Mouse (Mus musculus): ENCODE data around the gene Cnpy1. TPM values are rescaled to one million over a fixed set of nuclear protein-coding genes. Genes with fewer than 3 reads are reported as not detected.

Gene Cnpy1
- polyA plus RNA-seq, 1 experiment from 2014 or later, result not detected

- H3K4me2 ChIP-seq, result no peak overlapping the region
- H3K36me3 ChIP-seq (ENCODE audit: control insufficient read depth, insufficient read depth, low read length), result no peaks in the 10 kb centered on the region
- no peaks in the 10 kb centered on the region for H3K4me1 ChIP-seq (ENCODE audit: control insufficient read depth, insufficient read depth, low read length)
- H3K27ac ChIP-seq (ENCODE audit: low read depth, low read length), result no peak overlapping the region
- ATAC-seq (replicated peaks; ENCODE audit: insufficient number of reproducible peaks, low FRiP score, low TSS enrichment), result no peak
- no peak overlapping the region for H3K9ac ChIP-seq (ENCODE audit: low read depth, low read length)
- H3K4me3 ChIP-seq (ENCODE audit: low read depth, low read length), result no peak overlapping the region
- H3K27me3 ChIP-seq (ENCODE audit: control insufficient read depth, insufficient read depth, low read length), result peaks cover 8% of the 10 kb centered on the region
- 75% methylated on average over 4 of the region's 4 CpGs for WGBS (ENCODE audit: insufficient replicate concordance)
- no peaks in the 10 kb centered on the region for H3K9me3 ChIP-seq (replicated peaks; ENCODE audit: control insufficient read depth, low read length)
Measured at GRCm38 (mm10) chr5:28251211-28251764, 5.7 kb upstream of the Cnpy1 start.

- Histone ChIP-seq H3K27ac (ENCODE audit: low read depth, low read length) (no peak overlapping the region), H3K9ac (ENCODE audit: low read depth, low read length) (no peak overlapping the region), H3K36me3 (ENCODE audit: control insufficient read depth, insufficient read depth, low read length) (no peaks in the 10 kb centered on the region), H3K27me3 (ENCODE audit: control insufficient read depth, insufficient read depth, low read length) (peaks cover 8% of the 10 kb centered on the region), H3K4me2 (no peak overlapping the region), H3K4me3 (ENCODE audit: low read depth, low read length) (no peak overlapping the region), H3K9me3 (replicated peaks; ENCODE audit: control insufficient read depth, low read length) (no peaks in the 10 kb centered on the region), H3K4me1 (ENCODE audit: control insufficient read depth, insufficient read depth, low read length) (no peaks in the 10 kb centered on the region)
- no peak for ATAC-seq (replicated peaks; ENCODE audit: insufficient number of reproducible peaks, low FRiP score, low TSS enrichment)
- WGBS (ENCODE audit: insufficient replicate concordance), result 65% methylated on average over 2 of the region's 2 CpGs
Measured at GRCm38 (mm10) chr5:28250479-28250878, 4.9 kb upstream of the Cnpy1 start.

GRCm38 (mm10) chr5:28245121-28245520, 485 bp downstream of the Cnpy1 start:
- Histone ChIP-seq H3K4me2 (no peak overlapping the region), H3K27me3 (ENCODE audit: control insufficient read depth, insufficient read depth, low read length) (peaks cover 5% of the 10 kb centered on the region; the same call in 1 of the 2 replicates), H3K36me3 (ENCODE audit: control insufficient read depth, insufficient read depth, low read length) (no peaks in the 10 kb centered on the region), H3K4me3 (ENCODE audit: low read depth, low read length) (no peak overlapping the region), H3K27ac (ENCODE audit: low read depth, low read length) (no peak overlapping the region), H3K9me3 (replicated peaks; ENCODE audit: control insufficient read depth, low read length) (no peaks in the 10 kb centered on the region), H3K9ac (ENCODE audit: low read depth, low read length) (no peak overlapping the region), H3K4me1 (ENCODE audit: control insufficient read depth, insufficient read depth, low read length) (no peaks in the 10 kb centered on the region)
- ATAC-seq (replicated peaks; ENCODE audit: insufficient number of reproducible peaks, low FRiP score, low TSS enrichment), result no peak
- 54% methylated on average over 4 of the region's 4 CpGs for WGBS (ENCODE audit: insufficient replicate concordance)

- Histone ChIP-seq H3K4me3 (ENCODE audit: low read depth, low read length) (no peak overlapping the region), H3K4me2 (no peak overlapping the region), H3K9me3 (replicated peaks; ENCODE audit: control insufficient read depth, low read length) (no peaks in the 10 kb centered on the region), H3K36me3 (ENCODE audit: control insufficient read depth, insufficient read depth, low read length) (no peaks in the 10 kb centered on the region), H3K9ac (ENCODE audit: low read depth, low read length) (no peak overlapping the region), H3K27me3 (ENCODE audit: control insufficient read depth, insufficient read depth, low read length) (peaks cover 3% of the 10 kb centered on the region; the same call in 1 of the 2 replicates), H3K27ac (ENCODE audit: low read depth, low read length) (no peak overlapping the region), H3K4me1 (ENCODE audit: control insufficient read depth, insufficient read depth, low read length) (no peaks in the 10 kb centered on the region)
- WGBS (ENCODE audit: insufficient replicate concordance), result 67% methylated on average over 8 of the region's 8 CpGs
- no peak for ATAC-seq (replicated peaks; ENCODE audit: insufficient number of reproducible peaks, low FRiP score, low TSS enrichment)
Measured at GRCm38 (mm10) chr5:28243501-28244177, 2.0 kb downstream of the Cnpy1 start.

GRCm38 (mm10) chr5:28241423-28241822, 4.2 kb downstream of the Cnpy1 start:
- H3K9me3 ChIP-seq (replicated peaks; ENCODE audit: control insufficient read depth, low read length), result no peaks in the 10 kb centered on the region
- no peak overlapping the region for H3K27ac ChIP-seq (ENCODE audit: low read depth, low read length)
- no peak overlapping the region for H3K4me3 ChIP-seq (ENCODE audit: low read depth, low read length)
- H3K27me3 ChIP-seq (ENCODE audit: control insufficient read depth, insufficient read depth, low read length), result peaks cover 6% of the 10 kb centered on the region; the same call in 1 of the 2 replicates
- no peaks in the 10 kb centered on the region for H3K36me3 ChIP-seq (ENCODE audit: control insufficient read depth, insufficient read depth, low read length)
- H3K4me1 ChIP-seq (ENCODE audit: control insufficient read depth, insufficient read depth, low read length), result peaks cover 1% of the 10 kb centered on the region; the same call in 1 of the 2 replicates
- no peak overlapping the region for H3K9ac ChIP-seq (ENCODE audit: low read depth, low read length)
- no peak for ATAC-seq (replicated peaks; ENCODE audit: insufficient number of reproducible peaks, low FRiP score, low TSS enrichment)
- 69% methylated on average over 4 of the region's 4 CpGs for WGBS (ENCODE audit: insufficient replicate concordance)
- H3K4me2 ChIP-seq, result no peak overlapping the region

GRCm38 (mm10) chr5:28239829-28240228, 5.8 kb downstream of the Cnpy1 start:
- Histone ChIP-seq H3K36me3 (ENCODE audit: control insufficient read depth, insufficient read depth, low read length) (no peaks in the 10 kb centered on the region), H3K27me3 (ENCODE audit: control insufficient read depth, insufficient read depth, low read length) (peaks cover 6% of the 10 kb centered on the region; the same call in 1 of the 2 replicates), H3K4me1 (ENCODE audit: control insufficient read depth, insufficient read depth, low read length) (peaks cover 8% of the 10 kb centered on the region), H3K27ac (ENCODE audit: low read depth, low read length) (no peak overlapping the region), H3K9me3 (replicated peaks; ENCODE audit: control insufficient read depth, low read length) (no peaks in the 10 kb centered on the region), H3K4me2 (no peak overlapping the region), H3K4me3 (ENCODE audit: low read depth, low read length) (no peak overlapping the region), H3K9ac (ENCODE audit: low read depth, low read length) (no peak overlapping the region)
- ATAC-seq (replicated peaks; ENCODE audit: insufficient number of reproducible peaks, low FRiP score, low TSS enrichment), result no peak
- WGBS (ENCODE audit: insufficient replicate concordance), result 60% methylated on average over 5 of the region's 5 CpGs

GRCm38 (mm10) chr5:28238876-28239275, 6.7 kb downstream of the Cnpy1 start:
- Histone ChIP-seq H3K4me1 (ENCODE audit: control insufficient read depth, insufficient read depth, low read length) (peaks cover 8% of the 10 kb centered on the region), H3K9ac (ENCODE audit: low read depth, low read length) (no peak overlapping the region), H3K27me3 (ENCODE audit: control insufficient read depth, insufficient read depth, low read length) (peaks cover 6% of the 10 kb centered on the region; the same call in 1 of the 2 replicates), H3K4me3 (ENCODE audit: low read depth, low read length) (no peak overlapping the region), H3K36me3 (ENCODE audit: control insufficient read depth, insufficient read depth, low read length) (no peaks in the 10 kb centered on the region), H3K9me3 (replicated peaks; ENCODE audit: control insufficient read depth, low read length) (no peaks in the 10 kb centered on the region), H3K27ac (ENCODE audit: low read depth, low read length) (no peak overlapping the region), H3K4me2 (no peak overlapping the region)
- 77% methylated on average over 5 of the region's 5 CpGs for WGBS (ENCODE audit: insufficient replicate concordance)
- no peak for ATAC-seq (replicated peaks; ENCODE audit: insufficient number of reproducible peaks, low FRiP score, low TSS enrichment)

- no peak for ATAC-seq (replicated peaks; ENCODE audit: insufficient number of reproducible peaks, low FRiP score, low TSS enrichment)
- Histone ChIP-seq H3K27ac (ENCODE audit: low read depth, low read length) (no peak overlapping the region), H3K36me3 (ENCODE audit: control insufficient read depth, insufficient read depth, low read length) (no peaks in the 10 kb centered on the region), H3K27me3 (ENCODE audit: control insufficient read depth, insufficient read depth, low read length) (peaks cover 6% of the 10 kb centered on the region; the same call in 1 of the 2 replicates), H3K4me1 (ENCODE audit: control insufficient read depth, insufficient read depth, low read length) (peaks cover 8% of the 10 kb centered on the region), H3K9ac (ENCODE audit: low read depth, low read length) (no peak overlapping the region), H3K9me3 (replicated peaks; ENCODE audit: control insufficient read depth, low read length) (no peaks in the 10 kb centered on the region), H3K4me2 (no peak overlapping the region), H3K4me3 (ENCODE audit: low read depth, low read length) (no peak overlapping the region)
- WGBS (ENCODE audit: insufficient replicate concordance), result 17% methylated on average over 4 of the region's 4 CpGs
Measured at GRCm38 (mm10) chr5:28238152-28238551, 7.5 kb downstream of the Cnpy1 start.

- Histone ChIP-seq H3K27ac (ENCODE audit: low read depth, low read length) (no peak overlapping the region), H3K4me1 (ENCODE audit: control insufficient read depth, insufficient read depth, low read length) (peaks cover 8% of the 10 kb centered on the region), H3K36me3 (ENCODE audit: control insufficient read depth, insufficient read depth, low read length) (no peaks in the 10 kb centered on the region), H3K4me3 (ENCODE audit: low read depth, low read length) (no peak overlapping the region), H3K27me3 (ENCODE audit: control insufficient read depth, insufficient read depth, low read length) (peaks cover 6% of the 10 kb centered on the region; the same call in 1 of the 2 replicates), H3K4me2 (no peak overlapping the region), H3K9me3 (replicated peaks; ENCODE audit: control insufficient read depth, low read length) (no peaks in the 10 kb centered on the region), H3K9ac (ENCODE audit: low read depth, low read length) (no peak overlapping the region)
- WGBS (ENCODE audit: insufficient replicate concordance), result 61% methylated on average over 2 of the region's 2 CpGs
- no peak for ATAC-seq (replicated peaks; ENCODE audit: insufficient number of reproducible peaks, low FRiP score, low TSS enrichment)
Measured at GRCm38 (mm10) chr5:28237715-28238114, 7.9 kb downstream of the Cnpy1 start.

Measured in heart, embryonic 11.5 days (tissue).